Mouse (Mus musculus) brain, embryonic 14.5 days (tissue): ENCODE results near the gene Acmsd.

ENCODE experiments used
- CTCF ChIP-seq: fragments of 200-500 bp; IDR thresholded peaks from 2 replicates; pipeline ENCODE4 v1.5.1; 2012; ENCODE audit warnings: inconsistent platforms, mild to moderate bottlenecking, moderate library complexity, borderline replicate concordance; ENCODE audit not compliant: insufficient read depth, insufficient read length; ENCODE audit errors: extremely low read depth
- POLR2A ChIP-seq: fragments of 200-500 bp; IDR thresholded peaks from 2 replicates; pipeline ENCODE4 v1.6.1; 2012; ENCODE audit warnings: mild to moderate bottlenecking, inconsistent platforms, borderline replicate concordance; ENCODE audit not compliant: poor library complexity, insufficient read depth, insufficient read length, severe bottlenecking; ENCODE audit errors: extremely low read depth

DNA sequence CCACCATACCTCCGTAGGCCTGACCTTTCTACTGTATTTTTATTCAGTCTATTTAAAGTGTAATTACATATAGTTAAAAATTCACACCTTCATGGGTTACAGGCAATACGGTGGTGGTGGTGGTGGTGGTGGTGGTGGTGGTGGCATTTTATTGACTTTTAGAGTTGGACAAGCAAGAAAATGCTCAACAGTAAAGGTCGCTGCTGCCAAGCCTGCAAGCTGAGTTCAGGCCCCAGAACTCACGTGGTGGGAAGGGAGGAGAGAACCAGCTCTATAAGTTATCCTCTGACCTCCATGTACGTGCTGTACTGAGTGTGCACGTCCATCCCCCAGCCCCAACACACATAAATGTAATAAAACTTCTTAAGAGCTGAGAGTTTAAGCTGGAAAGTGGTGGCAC lies 87.2 kb downstream of the Acmsd start:
- TF ChIP-seq CTCF: no peak
- TF ChIP-seq POLR2A: no peak
